Mouse (Mus musculus) lung, postnatal 0 days (tissue): ENCODE measurements around the gene Etnk2. TPM values are rescaled to one million over a fixed set of nuclear protein-coding genes. Genes with fewer than 3 reads are reported as not detected.

ENCODE experiments used
- ATAC-seq: fragments of 200-750 bp; cut with Nextera tagmentation; 2 replicates; pipeline ENCODE4 v1.8.0; 2017; ENCODE audit warnings: moderate library complexity
- DNase-seq: peaks from one replicate; pipeline ENCODE4 v3.0.0-alpha.2; 2016; ENCODE audit warnings: low spot score
- H3K27ac ChIP-seq: fragments of 300-500 bp; sonication (generic); 2 replicates; pipeline ENCODE4 v1.5.1; 2014; ENCODE audit warnings: antibody characterized with exemption, mild to moderate bottlenecking, low read length, mixed read lengths
- H3K27me3 ChIP-seq: fragments of 300-500 bp; sonication (generic); replicated peaks from 2 replicates; pipeline ENCODE4 v1.6.1; 2014; ENCODE audit warnings: low read length, mixed read lengths; ENCODE audit not compliant: insufficient read depth
- H3K36me3 ChIP-seq: fragments of 300-500 bp; sonication (generic); 2 replicates; pipeline ENCODE4 v1.6.1; 2014; ENCODE audit warnings: low read length, mixed read lengths; ENCODE audit not compliant: insufficient read depth
- H3K4me1 ChIP-seq: fragments of 300-500 bp; sonication (generic); 2 replicates; pipeline ENCODE4 v1.6.1; 2014; ENCODE audit warnings: antibody characterized with exemption, low read depth, low read length, mixed read lengths; ENCODE audit not compliant: insufficient read depth
- H3K4me2 ChIP-seq: fragments of 300-500 bp; sonication (generic); replicated peaks from 2 replicates; pipeline ENCODE4 v1.6.1; 2014; ENCODE audit warnings: low read depth, mild to moderate bottlenecking, low read length, moderate library complexity, mixed read lengths
- H3K4me3 ChIP-seq: fragments of 300-500 bp; sonication (generic); 2 replicates; pipeline ENCODE4 v1.5.1; 2014; ENCODE audit warnings: low read depth, low read length
- H3K9ac ChIP-seq: fragments of 300-500 bp; sonication (generic); replicated peaks from 2 replicates; pipeline ENCODE4 v1.6.1; 2014; ENCODE audit warnings: low read depth, mild to moderate bottlenecking
- H3K9me3 ChIP-seq: fragments of 300-500 bp; sonication (generic); 2 replicates; pipeline ENCODE4 v1.6.1; 2016; ENCODE audit warnings: low read length, mixed read lengths
- CTCF ChIP-seq: IDR thresholded peaks from 2 replicates; pipeline ENCODE4 v1.5.1; 2016; ENCODE audit warnings: antibody characterized with exemption, mild to moderate bottlenecking
- EP300 ChIP-seq: IDR thresholded peaks from 2 replicates; pipeline ENCODE4 v1.6.1; 2016; ENCODE audit warnings: antibody characterized with exemption, mild to moderate bottlenecking, control low read depth
- WGBS: fragments of 180-500 bp; shearing (Covaris S2); extraction: QIAGEN DNeasy Blood & Tissue Kit; methylation state at CpG from one replicate; pipeline ENCODE4 v1.1.7; 2014; 5-methylcytosine and 5-hydroxymethylcytosine counted together
- polyA plus RNA-seq: library from polyadenylated mRNA; unstranded; fragments of >200 nt; fragmentation: Nextera tagmentation; extraction: Ambion mirVana; gene quantifications from 2 replicates; pipeline ENCODE4 v1.2.1, GENCODE M21; 2015

The Etnk2 gene
- polyA plus RNA-seq, 1 experiment from 2014 or later, result 0.81 TPM

- H3K4me1 ChIP-seq, result peaks cover 16% of the 10 kb centered on the region
- no peak overlapping the region for H3K9ac ChIP-seq
- H3K4me2 ChIP-seq, result no peak overlapping the region
- H3K27ac ChIP-seq, result no peak overlapping the region
- H3K9me3 ChIP-seq, result no peaks in the 10 kb centered on the region
- WGBS, result 37% methylated on average over 10 of the region's 10 CpGs
- TF ChIP-seq CTCF, result no peak
- TF ChIP-seq EP300, result no peak
- no peak overlapping the region for H3K4me3 ChIP-seq
- ATAC-seq, result no peak
- DNase-seq, result no peak
- H3K36me3 ChIP-seq, result no peaks in the 10 kb centered on the region
- no peaks in the 10 kb centered on the region; the same call in 1 of the 2 replicates for H3K27me3 ChIP-seq
These were observed 3.7 kb downstream of the Etnk2 start for GRCm38 (mm10) chr1:133366951-133367605.

DNA sequence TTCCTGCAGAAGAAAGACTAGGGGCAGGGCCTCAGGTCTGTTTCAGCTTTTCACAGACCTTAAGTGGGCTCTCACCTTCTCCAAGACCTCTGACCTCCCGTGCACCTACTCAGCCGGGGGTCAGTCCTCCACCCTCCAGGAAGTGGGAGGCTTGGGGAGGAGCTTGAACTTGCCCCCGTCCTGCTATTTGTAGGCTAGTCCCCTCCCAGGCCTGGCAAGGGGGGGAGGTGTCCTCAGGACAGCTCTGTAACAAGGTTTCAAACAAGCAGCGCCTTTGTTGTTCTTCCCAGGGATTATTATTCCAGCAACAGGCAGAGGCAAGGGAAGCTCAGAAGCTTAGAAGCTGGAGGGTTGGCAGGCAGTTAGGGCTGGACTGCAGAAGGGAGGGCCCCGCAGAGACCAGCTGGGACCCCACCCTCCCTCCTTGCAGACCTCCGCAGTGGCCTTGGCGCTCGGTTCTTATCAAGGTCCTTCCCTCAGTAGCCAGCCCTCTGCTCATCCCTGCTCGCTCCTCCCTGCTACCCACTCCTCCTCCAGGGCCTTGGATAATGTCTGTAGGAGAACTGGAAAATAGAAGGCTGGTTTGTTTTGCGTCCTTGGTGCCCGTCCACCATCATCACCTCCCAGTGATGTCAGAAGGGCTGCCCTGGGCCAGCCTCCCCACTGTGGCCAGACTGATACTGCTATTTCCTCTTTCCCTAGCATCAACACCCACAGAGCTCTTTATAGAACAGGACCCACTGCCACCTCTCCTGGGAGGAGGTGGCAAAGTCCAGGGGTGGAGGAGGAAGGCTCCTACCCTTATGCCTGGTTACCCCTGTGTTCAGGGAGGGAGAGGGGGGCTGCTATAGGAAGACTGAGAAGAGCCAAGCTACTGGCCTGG lies 4.5 kb downstream of the Etnk2 start:
- Histone ChIP-seq H3K4me1 (peaks cover 16% of the 10 kb centered on the region), H3K9ac (no peak overlapping the region), H3K4me2 (no peak overlapping the region), H3K27ac (no peak overlapping the region), H3K27me3 (no peaks in the 10 kb centered on the region; the same call in 1 of the 2 replicates), H3K4me3 (no peak overlapping the region), H3K36me3 (no peaks in the 10 kb centered on the region), H3K9me3 (no peaks in the 10 kb centered on the region)
- no peak for DNase-seq
- no peak for TF ChIP-seq CTCF
- TF ChIP-seq EP300, result no peak
- ATAC-seq, result no peak
- WGBS, result 16% methylated on average over 8 of the region's 11 CpGs

DNA sequence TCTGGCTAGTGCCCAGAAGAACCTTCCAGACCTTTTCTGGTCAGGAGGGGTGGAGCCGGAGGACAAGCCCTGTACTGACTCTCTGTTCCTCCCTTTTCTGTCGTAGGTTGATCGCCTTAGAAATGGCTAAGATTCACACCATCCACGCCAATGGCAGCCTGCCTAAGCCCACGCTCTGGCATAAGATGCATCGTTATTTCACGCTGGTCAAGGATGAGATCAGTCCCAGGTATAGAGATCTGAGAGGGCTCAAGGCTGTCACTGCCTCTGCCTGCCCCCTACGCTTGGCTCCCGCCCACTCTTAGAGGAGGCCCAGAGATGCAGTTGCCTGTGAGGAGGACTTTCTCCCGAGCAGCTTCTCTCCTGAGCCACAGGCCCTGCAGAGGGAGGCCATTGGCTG lies 5.3 kb downstream of the Etnk2 start:
- Histone ChIP-seq H3K9me3 (no peaks in the 10 kb centered on the region), H3K4me1 (peaks cover 15% of the 10 kb centered on the region), H3K27me3 (no peaks in the 10 kb centered on the region; the same call in 1 of the 2 replicates), H3K36me3 (no peaks in the 10 kb centered on the region), H3K4me2 (no peak overlapping the region), H3K4me3 (no peak overlapping the region), H3K9ac (no peak overlapping the region), H3K27ac (no peak overlapping the region)
- DNase-seq (no peak), ATAC-seq (no peak)
- TF ChIP-seq EP300 (no peak), CTCF (no peak)
- WGBS, result 76% methylated on average over 10 of the region's 10 CpGs

DNA sequence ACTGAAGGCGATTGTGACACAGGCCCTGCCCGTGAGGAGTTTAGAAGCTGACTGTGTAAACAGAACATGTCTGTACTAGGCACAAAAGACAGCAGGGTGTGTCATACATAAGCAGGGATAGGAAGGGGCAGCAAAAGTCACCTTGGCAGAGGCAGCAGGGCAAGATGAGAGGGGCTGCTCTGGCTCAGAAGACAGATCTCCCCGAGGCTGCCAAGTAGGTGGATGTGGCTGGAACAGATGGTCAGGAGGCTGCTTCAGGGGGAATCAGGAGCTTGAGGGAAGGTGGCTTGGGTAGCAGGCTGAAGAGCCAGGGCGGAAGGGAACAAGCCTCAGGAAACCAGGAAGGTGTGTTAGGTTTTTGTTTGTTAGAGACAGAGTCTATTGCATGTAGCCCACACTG lies 7.0 kb downstream of the Etnk2 start:
- WGBS, result 62% methylated on average over 4 of the region's 4 CpGs
- Histone ChIP-seq H3K9ac (no peak overlapping the region), H3K27me3 (no peaks in the 10 kb centered on the region), H3K4me1 (0 out of 2 replicates have a peak, but pooled peaks cover 4% of the 10 kb centered on the region), H3K4me3 (no peak overlapping the region), H3K4me2 (no peak overlapping the region), H3K9me3 (no peaks in the 10 kb centered on the region), H3K36me3 (no peaks in the 10 kb centered on the region), H3K27ac (no peak overlapping the region)
- ATAC-seq (no peak), DNase-seq (no peak)
- TF ChIP-seq EP300 (no peak), CTCF (no peak)

GRCm38 (mm10) chr1:133371431-133371830 lies 8.1 kb downstream of the Etnk2 start:
- ATAC-seq (no peak), DNase-seq (no peak)
- Histone ChIP-seq H3K27ac (no peak overlapping the region), H3K27me3 (no peaks in the 10 kb centered on the region), H3K4me2 (no peak overlapping the region), H3K36me3 (no peaks in the 10 kb centered on the region), H3K9me3 (no peaks in the 10 kb centered on the region), H3K9ac (no peak overlapping the region), H3K4me3 (no peak overlapping the region), H3K4me1 (0 out of 2 replicates have a peak, but pooled peaks cover 4% of the 10 kb centered on the region)
- WGBS, result 71% methylated on average over 6 of the region's 6 CpGs
- TF ChIP-seq EP300 (no peak), CTCF (no peak)

DNA sequence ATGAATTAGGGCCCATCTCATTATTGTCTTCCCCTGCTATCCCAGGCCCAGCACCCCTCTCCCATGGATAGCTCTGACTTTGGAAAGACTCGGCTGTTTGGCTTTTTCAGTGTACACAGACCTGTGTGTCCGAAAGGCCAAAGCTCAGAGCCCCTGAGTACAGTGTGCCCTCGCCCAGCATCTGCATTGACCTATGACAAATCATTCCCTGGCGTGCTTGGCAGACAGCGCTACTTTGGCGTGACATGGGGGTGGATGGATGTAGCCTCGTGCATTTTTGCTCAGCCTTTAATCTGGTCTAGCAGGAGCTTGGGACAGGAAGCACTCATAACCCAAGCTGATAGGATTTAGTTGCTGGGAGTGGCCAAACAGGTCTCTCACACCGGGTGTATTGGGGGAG lies 8.7 kb downstream of the Etnk2 start:
- DNase-seq, result no peak
- H3K27ac ChIP-seq, result no peak overlapping the region
- no peak overlapping the region for H3K9ac ChIP-seq
- no peaks in the 10 kb centered on the region for H3K36me3 ChIP-seq
- no peak overlapping the region for H3K4me3 ChIP-seq
- H3K4me1 ChIP-seq, result 0 out of 2 replicates have a peak, but pooled peaks cover 4% of the 10 kb centered on the region
- no peak for ATAC-seq
- no peaks in the 10 kb centered on the region for H3K27me3 ChIP-seq
- WGBS, result 42% methylated on average over 8 of the region's 8 CpGs
- no peak overlapping the region for H3K4me2 ChIP-seq
- TF ChIP-seq CTCF (no peak), EP300 (no peak)
- no peaks in the 10 kb centered on the region for H3K9me3 ChIP-seq
